Mouse (Mus musculus): ENCODE measurements around the gene Ganab.
"Not testable (repeated sequence)": the region's sequence is repeated elsewhere in the genome, so short reads cannot be mapped to it uniquely, and the experiment has no call there.

Gene Ganab

GRCm38 (mm10) chr19:8888511-8889385, 9.1 kb upstream of the Ganab start, which contains the start of the genes 1810009A15Rik and Gm49416:
Gene 1810009A15Rik (plus strand): TSS chr19:8888853.
Gene Gm49416 (plus strand): TSS chr19:8888926.
- peak; percentile 96 for DNase-seq (ENCODE audit: low spot score)

GRCm38 (mm10) chr19:8892829-8893766, 4.8 kb upstream of the Ganab start, which contains the start of gene Ints5:
Gene Ints5 (plus strand): TSS chr19:8893005.
- peak; percentile 88 for DNase-seq (ENCODE audit: low spot score)

- no peak for DNase-seq (ENCODE audit: low spot score)
Measured at GRCm38 (mm10) chr19:8895397-8895960, 2.4 kb upstream of the Ganab start.

GRCm38 (mm10) chr19:8896231-8896630, 1.6 kb upstream of the Ganab start:
- not testable (repeated sequence) for DNase-seq (ENCODE audit: low spot score)

- DNase-seq (ENCODE audit: low spot score): not testable (repeated sequence)
Measured at GRCm38 (mm10) chr19:8897211-8897864, 533 bp upstream of the Ganab start.

- no peak for DNase-seq (ENCODE audit: low spot score)
Measured at GRCm38 (mm10) chr19:8898576-8898975, 705 bp downstream of the Ganab start.

- DNase-seq (ENCODE audit: low spot score): no peak
Measured at GRCm38 (mm10) chr19:8899079-8899478, 1.2 kb downstream of the Ganab start.

GRCm38 (mm10) chr19:8903412-8903811, 5.5 kb downstream of the Ganab start:
- DNase-seq (ENCODE audit: low spot score): no peak

- DNase-seq (ENCODE audit: low spot score): no peak
Measured at GRCm38 (mm10) chr19:8908531-8908930, 10.7 kb downstream of the Ganab start.

- no peak for DNase-seq (ENCODE audit: low spot score)
Measured at GRCm38 (mm10) chr19:8911810-8912209, 13.9 kb downstream of the Ganab start.

- no peak for DNase-seq (ENCODE audit: low spot score)
Measured at GRCm38 (mm10) chr19:8914212-8914611, 16.3 kb downstream of the Ganab start.

- DNase-seq (ENCODE audit: low spot score): no peak
Measured at GRCm38 (mm10) chr19:8919000-8919399, 21.1 kb downstream of the Ganab start.

- no peak for DNase-seq (ENCODE audit: low spot score)
Measured at GRCm38 (mm10) chr19:8919684-8920072, 21.8 kb downstream of the Ganab start.

GRCm38 (mm10) chr19:8920073-8920736, 22.3 kb downstream of the Ganab start, which contains the start of gene B3gat3:
Gene B3gat3 (plus strand): TSS chr19:8920374.
- DNase-seq (ENCODE audit: low spot score): peak; percentile 97

GRCm38 (mm10) chr19:8920836-8921291, 23.0 kb downstream of the Ganab start:
- DNase-seq (ENCODE audit: low spot score): peak; percentile 60

- DNase-seq (ENCODE audit: low spot score): no peak
Measured at GRCm38 (mm10) chr19:8921741-8922140, 23.9 kb downstream of the Ganab start.

GRCm38 (mm10) chr19:8926766-8927165, 28.9 kb downstream of the Ganab start:
- DNase-seq (ENCODE audit: low spot score): no peak

- DNase-seq (ENCODE audit: low spot score): no peak
Measured at GRCm38 (mm10) chr19:8927891-8928525, 30.1 kb downstream of the Ganab start.

- no peak for DNase-seq (ENCODE audit: low spot score)
Measured at GRCm38 (mm10) chr19:8928689-8929223, 30.9 kb downstream of the Ganab start.
